Mouse (Mus musculus) right cerebral cortex, postnatal 36 days (tissue): ENCODE data around the gene Gm17581.

Experiments used
- DNase-seq, 2 experiments: peaks; one replicate each; pipeline ENCODE4 v3.0.0; 2022; ENCODE audit warnings: low spot score in 2 of 2, mixed read lengths in 1 of 2

Gene Gm17581

GRCm38 (mm10) chr2:155691723-155692493 lies 43.8 kb downstream of the Gm17581 start, which contains the start of gene Trpc4ap:
Gene Trpc4ap (minus strand): TSS chr2:155692384.
- DNase-seq: peak; percentile 92 to 94

- DNase-seq: no peak
Measured at GRCm38 (mm10) chr2:155691336-155691722, 44.3 kb downstream of the Gm17581 start.

GRCm38 (mm10) chr2:155689211-155689610 lies 46.5 kb downstream of the Gm17581 start:
- no peak for DNase-seq

GRCm38 (mm10) chr2:155687746-155688145 lies 47.9 kb downstream of the Gm17581 start:
- DNase-seq: no peak

- DNase-seq: no peak
Measured at GRCm38 (mm10) chr2:155686572-155686971, 49.1 kb downstream of the Gm17581 start.
